Mouse (Mus musculus) bone marrow, adult 2 months (tissue): Measurements from ENCODE around the gene Usp54.

ENCODE experiments used
- CTCF ChIP-seq: fragments of 200-500 bp; IDR thresholded peaks from 2 replicates; pipeline ENCODE4 v1.5.1; 2011; ENCODE audit warnings: low read length, control low read depth; ENCODE audit not compliant: control insufficient read depth, insufficient read depth
- POLR2A ChIP-seq: fragments of 200-500 bp; IDR thresholded peaks from 2 replicates; pipeline ENCODE4 v1.6.1; 2011; ENCODE audit warnings: low read depth, mild to moderate bottlenecking, control low read depth, low read length, borderline replicate concordance; ENCODE audit not compliant: control insufficient read depth

DNA sequence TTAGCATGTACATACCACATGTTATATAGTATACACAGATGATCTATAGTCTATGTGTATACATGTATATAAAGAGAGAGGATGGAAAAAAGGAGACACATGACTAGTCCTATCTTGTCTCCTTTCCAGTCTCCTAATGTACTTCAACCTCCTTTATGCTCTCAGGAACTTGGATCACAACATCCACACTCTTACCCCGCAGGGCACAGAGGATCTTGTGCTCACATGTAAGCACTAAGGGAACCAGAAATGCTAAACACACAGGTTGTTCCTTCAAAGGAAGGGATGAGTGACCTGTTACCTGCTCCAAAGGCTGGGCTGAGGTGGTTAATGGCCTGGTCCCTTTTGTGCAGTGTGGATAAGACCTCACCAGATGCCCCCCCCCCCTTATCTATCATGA lies 28.0 kb downstream of the Usp54 start:
- TF ChIP-seq POLR2A (no peak), CTCF (no peak)
